Mouse (Mus musculus): ENCODE results near the gene Nrap. TPM values are rescaled to one million over a fixed set of nuclear protein-coding genes. Genes with fewer than 3 reads are reported as not detected.
A peak's percentile ranks its signal among the peaks of the same experiment; 100 is the strongest.

The Nrap gene
- 0.12 TPM in 2 replicates for polyA plus RNA-seq (2015; fragmentation: Nextera tagmentation; extraction: Ambion mirVana)

GRCm38 (mm10) chr19:56389879-56390278 lies at the start of gene Nrap:
Nrap (minus strand) TSS chr19:56390037.
- DNase-seq (no peak), ATAC-seq (ENCODE audit: low read depth) (no peak)
- peak within 1 kb of the TSS; percentile 96 for H3K27ac ChIP-seq
- no peak within 1 kb of the TSS for H3K4me3 ChIP-seq (replicated peaks)
- peak within 1 kb of the TSS; percentile 18 for H3K4me2 ChIP-seq
- H3K36me3 ChIP-seq: no peaks in the 10 kb centered on the region
- no peaks in the 10 kb centered on the region for H3K9me3 ChIP-seq (replicated peaks)
- peaks cover 68% of the 10 kb centered on the region for H3K4me1 ChIP-seq (replicated peaks)
- peak within 1 kb of the TSS; percentile 40; the same call in 1 of the 2 replicates for H3K9ac ChIP-seq
- 71% methylated on average over 11 of the region's 11 CpGs for WGBS (ENCODE audit: insufficient replicate concordance)
- H3K27me3 ChIP-seq: no peaks in the 10 kb centered on the region

DNA sequence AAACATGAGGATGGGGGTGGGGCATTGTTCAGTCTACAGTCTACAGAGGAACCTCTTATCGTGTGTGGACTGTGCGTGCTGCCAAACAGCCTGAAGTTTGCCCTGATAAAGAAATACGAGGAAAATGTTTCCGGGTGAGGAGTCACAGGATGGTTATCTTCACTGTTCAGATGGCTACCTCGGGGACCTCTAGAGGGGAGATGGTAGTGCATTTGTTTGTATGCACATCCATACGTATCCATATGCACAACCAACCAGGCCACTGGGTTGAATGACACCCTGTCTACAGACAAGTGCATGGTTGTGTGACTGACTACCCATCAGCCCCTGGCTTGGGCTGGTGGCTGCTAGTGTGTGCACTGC lies 49.2 kb upstream of the Nrap start:
- DNase-seq (peak; percentile 75), ATAC-seq (ENCODE audit: low read depth) (peak; percentile 96)
- WGBS (ENCODE audit: insufficient replicate concordance): 10% methylated on average over 6 of the region's 6 CpGs
- Histone ChIP-seq H3K4me1 (replicated peaks) (peaks cover 26% of the 10 kb centered on the region), H3K4me3 (replicated peaks) (no peak overlapping the region), H3K36me3 (peaks cover 42% of the 10 kb centered on the region), H3K9me3 (replicated peaks) (no peaks in the 10 kb centered on the region), H3K27me3 (no peaks in the 10 kb centered on the region), H3K27ac (peak overlapping the region; percentile 80), H3K9ac (no peak overlapping the region; the same call in 1 of the 2 replicates), H3K4me2 (peak overlapping the region; percentile 11)

GRCm38 (mm10) chr19:56438357-56439071 lies 48.7 kb upstream of the Nrap start:
- Histone ChIP-seq H3K27me3 (no peaks in the 10 kb centered on the region), H3K27ac (peak overlapping the region; percentile 80), H3K4me2 (peak overlapping the region; percentile 11; the same call in 1 of the 2 replicates), H3K9ac (no peak overlapping the region), H3K4me1 (replicated peaks) (peaks cover 26% of the 10 kb centered on the region), H3K9me3 (replicated peaks) (no peaks in the 10 kb centered on the region), H3K36me3 (peaks cover 48% of the 10 kb centered on the region), H3K4me3 (replicated peaks) (no peak overlapping the region)
- DNase-seq: no peak
- WGBS (ENCODE audit: insufficient replicate concordance): 65% methylated on average over 7 of the region's 7 CpGs
- no peak for ATAC-seq (ENCODE audit: low read depth)

- Histone ChIP-seq H3K9me3 (replicated peaks) (no peaks in the 10 kb centered on the region), H3K4me3 (replicated peaks) (no peak overlapping the region), H3K36me3 (peaks cover 52% of the 10 kb centered on the region), H3K27me3 (no peaks in the 10 kb centered on the region), H3K9ac (no peak overlapping the region), H3K4me1 (replicated peaks) (peaks cover 26% of the 10 kb centered on the region), H3K27ac (no peak overlapping the region), H3K4me2 (no peak overlapping the region)
- WGBS (ENCODE audit: insufficient replicate concordance): 87% methylated on average over 13 of the region's 13 CpGs
- ATAC-seq (ENCODE audit: low read depth) (no peak), DNase-seq (no peak)
Measured at GRCm38 (mm10) chr19:56436380-56436779, 46.5 kb upstream of the Nrap start.

DNA sequence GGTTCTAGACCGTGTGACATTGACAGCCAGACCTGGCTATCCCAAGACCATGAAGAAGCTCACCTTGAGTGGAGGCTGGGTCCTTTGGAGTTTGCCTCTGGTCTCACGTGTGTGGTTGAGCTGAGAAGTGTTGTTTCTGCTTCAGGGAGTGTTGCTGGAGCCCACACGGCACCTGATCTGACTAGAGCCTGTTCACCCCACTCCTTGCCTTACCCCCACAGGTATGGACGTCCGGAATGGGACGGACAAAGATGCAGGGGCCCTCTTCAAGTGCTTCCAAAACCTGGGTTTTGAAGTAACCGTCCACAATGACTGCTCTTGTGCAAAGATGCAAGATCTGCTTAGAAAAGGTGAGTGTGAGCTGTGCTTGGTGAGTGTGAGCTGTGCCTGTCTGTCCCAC lies 43.7 kb upstream of the Nrap start:
- no peaks in the 10 kb centered on the region for H3K9me3 ChIP-seq (replicated peaks)
- no peak overlapping the region for H3K9ac ChIP-seq
- H3K27me3 ChIP-seq: no peaks in the 10 kb centered on the region
- H3K4me1 ChIP-seq (replicated peaks): peaks cover 6% of the 10 kb centered on the region
- ATAC-seq (ENCODE audit: low read depth) (no peak), DNase-seq (no peak)
- no peak overlapping the region for H3K27ac ChIP-seq
- peaks cover 44% of the 10 kb centered on the region for H3K36me3 ChIP-seq
- H3K4me3 ChIP-seq (replicated peaks): no peak overlapping the region
- H3K4me2 ChIP-seq: no peak overlapping the region
- WGBS (ENCODE audit: insufficient replicate concordance): 79% methylated on average over 7 of the region's 7 CpGs

DNA sequence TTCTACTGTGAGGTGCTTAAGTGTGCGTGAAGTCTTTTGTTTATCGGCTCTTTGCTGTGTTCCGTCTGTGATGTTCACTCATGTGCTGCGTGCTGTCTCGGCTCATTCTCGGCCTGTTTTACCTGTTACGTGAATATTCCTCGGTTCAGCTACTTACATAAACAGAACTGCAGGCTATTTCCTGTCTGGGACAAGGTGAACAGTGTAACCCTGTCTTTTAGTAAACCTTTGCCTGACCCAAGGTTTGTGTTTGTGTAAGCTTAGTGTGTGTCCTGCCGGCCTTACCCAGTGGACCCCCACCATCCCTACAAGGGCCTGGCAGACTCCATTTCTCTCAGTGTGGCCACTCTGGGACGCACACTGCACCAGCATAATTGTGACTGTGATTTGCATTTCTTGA lies 42.9 kb upstream of the Nrap start:
- 82% methylated on average over 10 of the region's 10 CpGs for WGBS (ENCODE audit: insufficient replicate concordance)
- no peaks in the 10 kb centered on the region for H3K4me1 ChIP-seq (replicated peaks)
- peaks cover 41% of the 10 kb centered on the region for H3K36me3 ChIP-seq
- no peak overlapping the region for H3K9ac ChIP-seq
- H3K27ac ChIP-seq: no peak overlapping the region
- no peak overlapping the region for H3K4me3 ChIP-seq (replicated peaks)
- no peak for ATAC-seq (ENCODE audit: low read depth)
- H3K27me3 ChIP-seq: no peaks in the 10 kb centered on the region
- DNase-seq: no peak
- H3K4me2 ChIP-seq: no peak overlapping the region
- no peaks in the 10 kb centered on the region for H3K9me3 ChIP-seq (replicated peaks)

DNA sequence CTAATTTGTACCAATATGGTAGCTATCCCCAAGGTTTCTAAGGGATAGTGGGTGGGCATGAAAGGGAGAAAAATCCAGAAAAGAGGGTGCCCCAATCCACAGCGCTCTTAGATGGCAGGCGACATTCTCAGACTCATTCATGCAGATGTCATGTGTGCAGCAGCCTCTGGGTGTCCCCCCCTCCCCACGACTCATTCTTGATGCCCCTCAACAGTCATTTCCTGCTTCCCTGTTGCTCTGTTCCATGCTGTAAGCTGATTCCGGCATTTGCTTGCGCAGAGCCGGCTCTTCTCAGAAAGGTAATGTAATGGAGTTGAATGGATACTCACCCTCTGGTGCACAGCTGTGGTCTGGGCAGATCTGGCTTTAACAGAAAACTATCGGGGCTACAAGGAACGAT lies 40.5 kb upstream of the Nrap start:
- H3K27me3 ChIP-seq: no peaks in the 10 kb centered on the region
- no peak overlapping the region for H3K27ac ChIP-seq
- no peak overlapping the region for H3K9ac ChIP-seq
- no peak overlapping the region for H3K4me2 ChIP-seq
- H3K4me3 ChIP-seq (replicated peaks): no peak overlapping the region
- H3K9me3 ChIP-seq (replicated peaks): no peaks in the 10 kb centered on the region
- DNase-seq (no peak), ATAC-seq (ENCODE audit: low read depth) (no peak)
- peaks cover 18% of the 10 kb centered on the region for H3K36me3 ChIP-seq
- 73% methylated on average over 8 of the region's 8 CpGs for WGBS (ENCODE audit: insufficient replicate concordance)
- no peaks in the 10 kb centered on the region for H3K4me1 ChIP-seq (replicated peaks)

- ATAC-seq (ENCODE audit: low read depth) (no peak), DNase-seq (no peak)
- Histone ChIP-seq H3K9ac (no peak overlapping the region), H3K4me1 (replicated peaks) (peaks cover 3% of the 10 kb centered on the region; the same call in 1 of the 2 replicates), H3K27ac (no peak overlapping the region), H3K4me2 (no peak overlapping the region), H3K9me3 (replicated peaks) (no peaks in the 10 kb centered on the region), H3K27me3 (no peaks in the 10 kb centered on the region), H3K36me3 (peaks cover 6% of the 10 kb centered on the region), H3K4me3 (replicated peaks) (no peak overlapping the region)
- WGBS (ENCODE audit: insufficient replicate concordance): 74% methylated on average over 9 of the region's 9 CpGs
Measured at GRCm38 (mm10) chr19:56425492-56425891, 35.7 kb upstream of the Nrap start.

DNA sequence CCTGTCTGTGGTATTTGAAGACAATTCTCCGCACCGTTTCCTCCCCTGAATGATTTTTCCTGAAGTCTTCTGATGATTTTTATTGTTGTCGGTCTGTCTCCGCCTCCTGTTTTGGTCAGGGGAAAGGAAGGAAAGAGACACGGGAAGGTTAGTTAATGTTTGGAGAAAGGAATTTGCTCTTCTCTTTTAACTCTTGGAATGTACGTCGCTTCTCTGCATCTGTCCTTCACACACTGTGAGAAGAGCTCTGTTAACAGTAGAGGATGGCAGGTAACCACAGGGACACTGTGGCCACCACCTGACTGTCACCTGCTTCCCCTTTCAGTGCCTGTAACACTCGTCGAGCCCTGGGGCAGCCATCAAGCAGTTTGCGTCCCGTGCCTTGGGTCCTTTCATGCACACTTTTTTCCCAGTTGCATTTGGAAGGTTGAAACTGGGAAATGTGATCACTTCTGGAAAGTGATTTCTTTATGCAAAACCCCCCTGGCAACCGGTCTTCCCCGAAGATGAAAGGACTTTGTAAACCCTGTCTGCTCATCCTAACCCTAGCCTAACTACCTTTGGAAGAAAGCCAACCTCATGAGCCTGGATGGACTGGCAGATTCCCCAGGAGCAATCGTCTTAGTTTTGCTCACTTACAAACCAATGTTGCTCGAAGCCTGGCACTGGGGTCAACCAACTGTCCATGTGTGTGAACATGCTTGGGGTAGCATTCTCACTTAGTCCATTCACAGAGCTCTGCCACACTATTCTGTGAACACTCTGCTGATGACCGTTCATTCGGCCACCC lies 35.0 kb upstream of the Nrap start:
- 79% methylated on average over 17 of the region's 17 CpGs for WGBS (ENCODE audit: insufficient replicate concordance)
- H3K27me3 ChIP-seq: no peaks in the 10 kb centered on the region
- H3K9ac ChIP-seq: no peak overlapping the region
- no peak for ATAC-seq (ENCODE audit: low read depth)
- no peak overlapping the region for H3K4me2 ChIP-seq
- no peaks in the 10 kb centered on the region for H3K9me3 ChIP-seq (replicated peaks)
- peaks cover 3% of the 10 kb centered on the region; the same call in 1 of the 2 replicates for H3K4me1 ChIP-seq (replicated peaks)
- no peak overlapping the region for H3K27ac ChIP-seq
- DNase-seq: no peak
- H3K4me3 ChIP-seq (replicated peaks): no peak overlapping the region
- H3K36me3 ChIP-seq: peaks cover 6% of the 10 kb centered on the region

DNA sequence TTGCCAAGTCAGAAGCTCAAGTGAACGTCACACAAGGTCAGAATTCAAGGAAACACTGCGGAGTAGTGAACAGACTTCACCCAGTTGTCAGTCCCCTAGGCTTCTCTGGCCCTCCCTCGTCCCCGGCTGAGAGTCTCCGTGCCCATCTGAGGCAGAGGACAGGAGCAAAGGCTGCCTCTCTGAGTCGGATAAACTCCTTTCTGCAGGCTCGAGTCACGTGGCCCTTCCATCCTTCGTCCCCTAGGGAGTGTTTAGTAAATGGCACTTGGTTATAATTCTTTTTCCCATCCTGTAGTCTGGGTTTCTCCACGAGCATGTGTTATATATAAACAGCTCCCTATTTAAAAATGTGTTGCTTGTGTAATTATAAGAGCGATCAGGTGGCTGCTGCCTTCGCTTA lies 33.5 kb upstream of the Nrap start:
- Histone ChIP-seq H3K27ac (no peak overlapping the region), H3K36me3 (peaks cover 6% of the 10 kb centered on the region; the same call in 1 of the 2 replicates), H3K9me3 (replicated peaks) (no peaks in the 10 kb centered on the region), H3K9ac (no peak overlapping the region), H3K4me1 (replicated peaks) (peaks cover 3% of the 10 kb centered on the region; the same call in 1 of the 2 replicates), H3K4me3 (replicated peaks) (no peak overlapping the region), H3K4me2 (no peak overlapping the region), H3K27me3 (no peaks in the 10 kb centered on the region)
- no peak for ATAC-seq (ENCODE audit: low read depth)
- 71% methylated on average over 12 of the region's 12 CpGs for WGBS (ENCODE audit: insufficient replicate concordance)
- no peak for DNase-seq

DNA sequence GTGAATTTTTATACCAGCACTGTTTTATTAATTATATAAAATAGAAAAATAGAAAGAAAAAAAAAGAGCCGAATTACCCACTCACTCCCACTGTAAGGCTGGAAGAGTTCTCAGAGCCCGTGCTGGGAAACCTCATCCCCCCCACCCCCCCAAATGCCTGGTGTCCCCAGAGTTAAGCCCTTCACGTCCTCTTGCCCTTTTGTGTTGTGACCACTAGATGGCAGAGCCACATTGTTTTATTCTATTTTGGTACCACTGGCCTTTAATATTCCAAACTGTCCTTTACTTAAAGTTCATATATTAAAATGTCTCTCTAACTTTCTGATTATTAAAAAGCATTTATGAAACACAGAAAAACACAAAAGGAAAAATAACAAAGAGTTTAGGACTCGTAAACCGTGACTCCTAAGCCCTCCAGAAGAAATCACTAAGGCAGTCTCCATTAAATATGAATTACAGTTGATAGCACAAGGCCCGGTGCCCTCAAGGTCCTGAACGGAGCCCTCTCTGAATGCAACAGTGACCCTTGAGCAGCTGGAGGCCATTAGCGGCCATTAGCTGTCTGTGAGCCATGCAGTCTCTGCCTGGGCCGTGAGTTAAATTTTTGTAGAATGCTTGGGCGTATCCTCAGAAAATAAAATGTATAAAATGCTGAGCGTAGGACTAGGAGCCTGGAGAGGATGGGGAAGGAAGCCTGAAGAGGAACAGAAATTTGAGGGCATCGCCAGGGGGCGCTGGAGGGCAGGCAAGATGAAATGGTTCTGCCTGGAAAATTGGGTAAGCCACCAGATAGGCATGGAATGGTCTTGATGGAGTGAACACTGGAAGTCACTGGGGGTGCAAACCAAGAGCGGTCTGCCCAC lies 32.9 kb upstream of the Nrap start:
- peaks cover 3% of the 10 kb centered on the region; the same call in 1 of the 2 replicates for H3K4me1 ChIP-seq (replicated peaks)
- 48% methylated on average over 14 of the region's 14 CpGs for WGBS (ENCODE audit: insufficient replicate concordance)
- no peak overlapping the region for H3K9ac ChIP-seq
- 0 out of 2 replicates have a peak overlapping the region, but pooled peaks have one; percentile 47 for H3K27ac ChIP-seq
- no peak overlapping the region for H3K4me2 ChIP-seq
- H3K27me3 ChIP-seq: no peaks in the 10 kb centered on the region
- H3K9me3 ChIP-seq (replicated peaks): no peaks in the 10 kb centered on the region
- H3K4me3 ChIP-seq (replicated peaks): no peak overlapping the region
- ATAC-seq (ENCODE audit: low read depth) (no peak), DNase-seq (peak; percentile 50)
- H3K36me3 ChIP-seq: peaks cover 6% of the 10 kb centered on the region; the same call in 1 of the 2 replicates
